Mouse (Mus musculus) thymus, postnatal 10 days (tissue): ENCODE measurements at regions not wholly inside any gene's neighbourhood (a gene's known extent, or its start where the extent isn't known, plus 50 kb on each side); places are given as distances from the start of the nearest gene placed in this dataset.

Experiments used
- DNase-seq, 2 experiments: peaks; one replicate each; pipeline ENCODE4 v3.0.0; 2021; ENCODE audit warnings: low spot score in 2 of 2

DNA sequence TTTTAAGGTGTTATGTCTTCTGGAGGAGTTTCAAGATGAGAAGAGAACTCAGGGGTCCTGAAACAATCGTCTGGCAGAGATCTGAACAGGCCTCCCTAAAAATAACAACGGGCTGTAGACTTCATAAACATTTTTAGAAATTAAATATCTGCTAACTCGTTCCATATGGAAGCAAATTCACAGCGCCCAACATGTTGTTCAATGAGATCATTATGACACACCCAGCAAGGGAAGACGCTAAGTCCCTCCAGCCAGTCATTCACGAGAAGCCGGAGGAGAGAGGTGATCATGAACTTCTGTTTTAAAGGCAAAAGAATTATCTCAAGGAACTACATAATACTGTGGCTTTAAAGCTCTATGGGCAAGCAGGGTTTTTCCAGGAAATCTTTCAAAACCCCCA is 334.8 kb downstream of the Efna5 start:
- no peak for DNase-seq

DNA sequence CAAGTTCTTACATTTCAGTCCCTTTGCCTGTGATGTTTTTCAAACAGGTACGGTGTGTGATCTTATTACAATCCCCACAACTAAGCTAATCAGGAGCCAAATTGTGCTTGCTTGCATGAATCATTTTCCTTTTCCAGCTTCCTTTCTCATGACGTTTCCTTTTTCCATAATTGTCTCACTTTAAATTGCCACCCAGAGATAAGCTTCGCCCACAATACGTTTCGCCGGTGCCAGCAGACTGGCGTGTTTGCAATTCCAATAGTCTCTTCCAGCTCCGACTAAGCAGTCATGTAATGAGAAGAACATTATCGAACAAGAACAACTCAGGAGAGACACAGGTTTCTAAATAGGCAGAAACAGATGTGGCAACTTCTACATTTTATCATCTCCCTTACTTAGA is 335.8 kb downstream of the Efna5 start:
- no peak for DNase-seq

DNA sequence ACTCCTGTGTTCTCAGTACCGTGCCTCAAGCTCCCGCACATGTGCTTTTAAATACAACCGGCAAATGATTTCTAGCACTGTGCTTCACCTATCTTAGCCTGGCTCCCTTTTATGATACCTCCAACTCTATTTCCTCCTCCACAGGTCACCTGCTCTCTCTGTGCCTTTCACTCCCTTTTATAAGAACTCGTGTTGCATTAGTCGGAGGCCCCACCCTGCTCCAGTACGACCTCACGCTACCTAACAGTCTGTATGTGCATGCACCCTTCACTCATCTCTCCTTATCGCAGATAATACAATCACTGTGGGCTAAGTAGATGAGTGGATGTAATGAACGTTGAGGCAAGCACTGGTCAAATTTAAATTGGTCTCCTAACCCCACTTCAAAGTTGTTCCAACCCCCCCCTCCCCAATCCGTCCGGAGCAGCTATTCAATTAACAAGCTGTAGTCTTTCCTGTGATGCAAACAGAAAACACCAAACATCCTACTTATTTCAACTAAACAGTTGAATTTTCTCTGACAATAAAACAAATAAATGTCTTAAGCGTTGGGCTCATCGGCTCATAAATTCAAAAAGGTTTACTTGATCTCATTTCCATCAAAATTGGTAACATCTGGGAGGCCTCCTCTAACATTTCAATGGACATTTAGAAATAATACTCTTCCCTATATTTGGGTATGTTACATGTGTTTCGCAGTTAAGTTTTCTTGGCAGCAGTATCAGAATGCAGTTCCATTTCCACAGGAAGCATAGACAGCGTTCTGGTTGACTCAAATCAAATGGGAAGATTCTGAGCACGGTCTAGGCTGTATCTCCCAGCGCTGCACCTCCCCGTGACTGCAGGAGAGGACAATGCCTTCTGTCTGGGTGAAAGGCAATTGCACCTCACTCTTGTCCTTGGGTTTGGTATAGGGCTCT is 337.8 kb downstream of the Efna5 start:
- no peak for DNase-seq

DNA sequence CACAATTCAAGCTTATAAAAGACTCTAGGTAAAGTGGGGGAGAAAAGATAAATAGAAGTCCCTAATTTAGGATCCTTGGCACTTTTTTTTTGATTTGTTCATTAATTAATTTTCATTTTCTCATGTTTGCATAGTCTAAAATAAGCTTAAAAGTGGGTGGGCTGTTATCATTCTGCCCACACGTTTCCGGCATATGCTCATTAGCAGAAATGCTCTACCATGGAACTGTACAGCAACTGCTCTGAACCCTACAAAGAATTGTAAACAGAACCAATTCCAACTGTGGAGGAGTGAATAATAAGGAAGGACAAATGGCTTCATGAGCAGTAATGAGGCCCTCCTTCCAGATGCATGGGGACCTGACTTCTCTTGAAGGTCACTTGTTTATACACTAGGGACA is 351.2 kb downstream of the Efna5 start:
- DNase-seq: no peak

DNA sequence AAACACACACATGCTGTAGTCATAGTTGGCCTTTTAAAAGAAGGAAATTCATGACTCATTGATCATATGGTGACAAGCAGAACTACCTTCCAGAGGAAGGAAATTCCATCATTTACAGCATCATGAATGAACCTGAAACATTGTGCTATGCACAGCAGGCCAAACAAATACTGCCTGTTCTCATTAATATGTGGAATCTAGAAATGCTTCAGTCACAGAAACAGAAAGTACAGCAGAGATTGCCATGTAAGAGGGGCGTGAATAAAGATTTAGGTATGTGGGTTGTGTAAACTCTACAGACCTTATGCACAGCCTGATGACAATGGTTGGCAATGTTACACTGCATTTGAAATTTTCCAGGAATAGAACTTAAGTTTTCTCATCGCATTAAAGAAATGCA is 353.6 kb downstream of the Efna5 start:
- no peak for DNase-seq

DNA sequence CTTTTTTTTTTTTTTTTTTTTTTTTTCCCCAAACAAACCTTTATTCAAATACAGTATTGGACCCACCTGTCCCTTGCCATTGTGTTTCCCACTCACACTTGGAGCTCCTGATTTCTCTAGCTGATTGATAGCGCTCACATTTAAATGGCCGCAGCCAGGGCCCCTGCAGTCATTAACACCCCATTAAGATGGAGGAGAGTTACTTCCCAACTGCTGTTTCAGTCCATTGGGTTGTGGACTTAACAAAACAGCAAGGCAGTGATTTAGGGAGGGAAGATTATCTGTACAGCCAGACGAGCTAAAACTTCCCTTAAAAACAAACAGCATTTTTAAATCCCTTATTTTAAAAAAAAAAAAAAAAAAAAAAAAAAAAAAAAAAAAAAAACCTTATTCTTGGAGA is 367.5 kb downstream of the Efna5 start:
- DNase-seq: no peak

DNA sequence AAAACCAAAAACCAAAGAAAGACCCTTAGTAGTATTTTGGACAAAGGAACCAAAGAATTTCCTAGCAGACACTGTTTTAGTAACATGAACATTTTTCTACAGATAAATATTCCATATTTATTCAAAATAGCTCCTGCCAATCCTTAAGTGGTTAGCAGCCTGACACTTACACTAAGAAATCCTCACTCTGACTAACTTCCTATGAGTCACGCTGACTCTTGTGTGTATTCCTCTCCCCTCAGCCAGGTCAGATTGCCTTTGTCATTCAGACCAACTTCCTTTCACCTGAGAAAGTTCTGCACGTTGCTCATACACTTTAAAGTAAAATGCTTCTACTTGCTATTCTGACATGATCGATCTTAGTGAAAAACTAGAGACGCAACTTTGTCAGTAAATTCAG is 370.9 kb downstream of the Efna5 start:
- DNase-seq: no peak

DNA sequence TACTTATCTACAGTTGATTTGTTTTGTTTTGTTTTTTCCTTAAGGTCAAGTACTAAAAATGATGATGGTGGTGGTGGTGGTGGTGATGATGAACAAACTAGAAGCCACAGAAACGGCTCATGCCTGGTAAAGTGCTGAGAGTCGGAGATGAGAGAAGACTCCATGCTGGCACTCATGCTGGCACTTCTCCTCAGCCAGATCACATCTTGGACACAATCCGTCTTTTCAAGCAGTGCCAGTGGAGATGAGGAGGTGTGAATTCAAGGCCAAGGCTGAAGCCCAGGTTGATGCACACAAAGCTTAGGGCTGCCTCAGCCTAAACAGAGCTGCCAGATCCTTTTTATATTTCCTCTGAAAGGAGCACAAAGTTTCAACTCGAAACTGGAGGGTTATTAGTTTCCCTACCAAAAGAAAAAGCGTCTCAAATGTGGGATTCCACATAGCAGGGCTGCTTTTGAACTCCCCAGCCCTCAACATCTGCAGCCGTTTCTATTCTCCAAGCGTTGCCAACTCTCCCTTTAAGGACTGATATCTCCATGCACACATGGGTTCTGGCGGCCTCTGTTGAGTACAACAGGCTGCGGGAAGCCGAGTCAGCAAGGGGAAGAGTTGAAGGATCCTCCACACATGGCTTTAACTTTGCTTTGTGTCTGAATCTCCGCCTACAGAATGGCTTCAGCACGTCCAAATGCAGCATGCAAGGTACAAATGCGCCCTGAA is 373.2 kb downstream of the Efna5 start:
- DNase-seq: no peak

DNA sequence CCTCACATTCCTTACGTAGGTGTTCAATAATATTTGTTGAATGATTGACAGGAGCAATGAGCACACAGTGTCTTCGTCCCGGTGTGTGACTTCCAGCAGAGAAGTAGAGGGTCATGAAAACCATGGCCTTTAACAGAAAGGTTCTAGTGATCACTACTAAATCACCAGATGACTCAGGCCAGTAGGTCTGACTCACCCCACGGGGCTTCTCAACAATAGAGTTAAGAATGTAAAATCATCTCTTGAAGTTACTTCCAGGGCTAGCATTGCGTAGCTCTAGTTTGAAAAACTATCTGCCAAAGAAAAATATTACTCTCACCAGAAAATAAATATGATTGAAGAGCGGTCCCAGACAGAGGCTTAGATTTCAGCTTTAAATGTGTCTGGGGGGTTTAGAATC is 376.4 kb downstream of the Efna5 start:
- DNase-seq: no peak

DNA sequence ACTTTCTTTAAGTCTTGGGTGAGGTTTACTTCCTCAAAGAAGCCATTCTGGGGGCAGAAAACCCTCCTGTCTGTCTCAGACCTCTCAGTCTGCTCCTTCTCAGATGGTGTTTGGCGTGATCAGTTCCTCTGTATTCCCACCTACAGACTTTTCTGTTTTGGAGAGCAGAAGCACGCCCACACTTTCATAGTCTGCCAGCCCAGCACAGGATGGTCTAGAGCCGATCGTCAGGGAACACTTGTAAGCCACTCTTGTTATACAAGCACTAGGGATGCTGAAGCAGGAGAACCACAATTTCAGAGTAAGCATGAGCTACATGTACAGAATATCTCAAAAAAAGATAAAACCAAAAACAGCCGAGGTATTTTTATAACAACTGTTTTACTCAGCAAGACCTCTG is 410.4 kb downstream of the Efna5 start:
- no peak for DNase-seq

DNA sequence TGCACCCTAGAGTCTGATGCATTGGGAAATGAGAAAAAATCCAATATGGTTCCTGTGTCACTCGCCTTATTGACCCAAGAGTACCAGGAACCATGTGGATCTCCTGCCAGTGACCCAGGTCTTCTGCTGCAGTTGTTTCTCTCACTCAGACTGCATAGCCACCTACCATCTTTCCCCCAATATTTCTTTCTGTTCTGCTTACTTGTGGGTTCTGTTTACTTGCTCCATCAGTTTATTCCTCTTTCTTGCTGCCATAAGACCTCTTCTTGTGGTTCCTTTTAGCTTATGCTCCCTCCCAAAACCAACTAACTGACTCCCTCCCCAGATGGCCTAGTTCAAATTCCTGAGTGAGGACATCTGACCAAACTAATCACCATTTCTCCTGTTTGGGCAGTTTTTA is 411.8 kb downstream of the Efna5 start:
- no peak for DNase-seq

DNA sequence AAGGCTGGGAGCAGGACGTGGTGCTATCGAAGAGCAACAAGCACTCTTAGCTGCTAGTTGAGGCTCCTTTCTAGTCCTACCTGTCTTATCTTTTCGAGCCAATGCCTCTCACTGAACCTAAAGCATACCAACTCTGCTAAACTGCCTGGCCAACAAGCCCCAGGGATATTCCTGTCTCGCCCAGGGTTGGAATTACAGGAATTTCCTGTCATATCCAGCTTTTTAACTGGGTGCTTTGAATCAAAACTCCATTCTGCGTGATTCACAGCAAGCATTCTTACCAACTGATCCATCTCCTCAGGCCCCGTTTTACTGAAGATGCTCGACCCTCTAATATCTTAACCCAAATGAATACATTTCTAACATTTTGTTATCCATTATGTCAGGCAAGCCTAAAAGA is 412.3 kb downstream of the Efna5 start:
- DNase-seq: no peak

DNA sequence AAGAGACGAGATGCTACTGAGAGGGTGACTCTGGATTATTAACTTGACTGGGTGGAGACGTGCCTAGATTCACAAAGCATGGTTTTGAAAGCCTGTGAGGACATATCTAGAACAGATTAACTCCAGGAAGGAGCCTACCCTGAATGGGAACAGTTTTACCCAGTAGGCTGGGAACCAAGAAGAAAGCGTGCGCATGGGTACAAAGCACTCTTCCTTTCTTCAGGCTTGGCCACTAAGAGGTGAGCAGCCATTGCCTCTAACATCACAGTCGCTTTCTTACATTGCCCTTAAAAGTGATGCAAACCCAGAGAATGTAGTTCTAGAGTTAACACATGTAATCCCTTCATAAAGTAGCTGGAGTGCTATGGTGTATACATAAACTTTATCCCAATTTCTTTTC is 414.0 kb downstream of the Efna5 start:
- DNase-seq: no peak

DNA sequence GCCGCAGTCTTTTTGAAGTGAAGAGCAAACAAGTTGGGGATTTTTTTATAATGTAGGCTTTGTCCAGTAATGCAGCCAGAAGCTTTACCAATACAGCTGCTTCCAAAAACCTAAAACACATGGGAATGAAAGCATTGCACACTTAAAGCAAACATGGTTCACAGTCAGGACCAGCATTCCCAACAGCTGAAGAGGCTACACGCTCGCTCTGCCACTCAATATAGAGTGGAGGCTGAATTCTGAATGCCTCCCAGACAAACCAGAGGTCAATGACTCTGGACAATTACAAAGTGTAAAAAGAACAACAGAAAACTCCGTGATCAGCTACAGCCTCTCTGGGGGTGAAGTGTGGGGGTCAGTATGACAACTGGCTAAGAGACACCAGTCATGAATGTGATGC is 416.1 kb downstream of the Efna5 start:
- DNase-seq: no peak

DNA sequence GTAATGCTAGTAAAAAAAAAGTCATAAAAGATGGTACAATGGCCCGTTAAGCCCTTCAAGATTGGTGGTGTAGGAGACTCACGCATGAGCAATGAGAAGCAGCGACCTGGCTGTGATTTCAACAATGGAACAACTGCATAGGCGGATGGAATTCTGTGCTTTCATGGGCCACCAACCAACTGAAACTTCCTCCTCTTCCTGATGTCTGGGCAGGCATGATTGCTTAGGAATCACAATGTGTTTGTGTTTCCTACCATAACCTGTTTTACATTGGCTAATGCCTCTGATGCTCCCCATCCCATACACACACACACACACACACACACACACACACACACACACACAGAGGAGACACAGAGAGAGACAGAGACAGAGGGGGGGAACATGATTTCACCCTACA is 416.9 kb downstream of the Efna5 start:
- no peak for DNase-seq

DNA sequence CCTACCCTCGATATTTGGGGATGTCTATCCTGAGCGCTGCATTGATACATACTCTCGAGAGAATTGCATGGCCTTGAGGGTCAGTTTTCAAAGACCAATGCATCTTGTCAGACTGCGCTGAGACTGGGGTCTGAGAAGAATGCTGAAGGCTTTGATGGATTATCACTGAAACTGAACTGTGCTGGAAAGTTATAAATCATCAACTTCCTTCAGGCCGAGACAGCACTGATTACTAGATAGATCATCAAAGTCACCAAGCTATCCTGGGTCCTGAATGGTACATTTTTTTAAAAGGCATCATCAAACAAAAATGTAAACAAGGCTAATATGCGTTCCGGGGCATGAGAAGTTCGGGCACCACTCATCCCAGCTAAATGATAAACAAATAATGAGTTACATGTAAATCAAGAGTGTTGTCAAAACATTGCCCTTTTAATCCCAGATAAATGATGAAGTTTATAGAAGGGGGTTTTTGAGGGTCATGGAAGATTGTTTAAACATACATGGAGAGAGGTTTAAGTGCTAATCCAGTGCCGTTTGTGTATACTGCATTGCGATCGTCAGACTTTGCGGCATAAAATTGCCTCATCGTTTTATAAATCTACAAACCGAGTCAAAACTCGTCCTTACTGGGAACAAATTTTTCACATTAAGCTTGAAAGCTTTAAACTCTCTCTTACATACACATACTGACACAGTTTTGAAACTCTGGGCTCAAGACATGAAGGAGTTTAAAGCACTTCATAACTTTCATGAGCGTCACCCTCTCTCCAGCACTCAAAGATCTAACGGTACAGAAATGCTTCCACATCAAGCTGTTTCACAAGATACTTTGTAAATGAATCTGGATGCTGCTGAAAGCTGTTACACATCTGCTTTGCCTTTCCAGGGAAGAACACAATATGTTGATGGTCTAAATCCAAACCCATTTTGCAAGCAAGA is 419.5 kb downstream of the Efna5 start:
- no peak for DNase-seq

DNA sequence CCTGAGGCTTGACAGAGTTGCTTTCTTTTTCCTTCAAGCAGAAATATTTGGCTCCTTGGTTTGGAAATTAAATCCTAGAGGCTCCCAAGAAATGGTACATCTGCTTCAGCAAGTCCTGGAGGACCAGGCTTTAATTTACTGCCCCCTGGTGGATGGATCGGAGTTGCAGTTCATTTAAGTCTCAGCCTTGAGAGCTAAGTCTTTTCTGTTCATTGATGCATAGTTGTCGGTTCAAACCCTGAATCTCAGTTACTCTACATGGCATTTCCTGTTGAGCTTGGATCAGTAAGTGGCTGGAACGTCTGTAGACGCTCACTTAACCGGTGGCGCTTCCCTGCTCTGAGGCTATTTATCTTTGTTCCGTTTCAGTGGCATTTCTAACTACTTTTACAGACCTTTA is 422.2 kb downstream of the Efna5 start:
- peak; percentile 4 to 33 for DNase-seq

DNA sequence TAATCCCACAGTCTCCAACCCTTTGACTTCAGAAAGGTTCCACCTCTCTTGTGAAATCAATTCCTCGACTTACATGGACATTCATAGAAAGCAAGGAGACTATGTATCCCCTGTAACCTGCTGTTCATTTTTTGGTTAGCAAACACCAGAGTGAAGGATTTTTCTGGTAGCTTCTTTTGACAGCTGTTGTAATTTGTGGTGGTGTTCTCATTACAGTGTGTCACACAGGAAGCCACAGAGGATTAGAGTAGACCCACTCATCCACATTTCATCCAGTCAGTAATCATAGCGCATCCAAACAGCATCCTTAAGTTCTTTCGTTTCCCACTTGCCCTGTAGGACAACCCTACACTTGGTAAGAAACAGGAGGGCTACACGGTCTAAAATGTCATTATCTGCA is 443.1 kb downstream of the Efna5 start:
- DNase-seq: no peak

DNA sequence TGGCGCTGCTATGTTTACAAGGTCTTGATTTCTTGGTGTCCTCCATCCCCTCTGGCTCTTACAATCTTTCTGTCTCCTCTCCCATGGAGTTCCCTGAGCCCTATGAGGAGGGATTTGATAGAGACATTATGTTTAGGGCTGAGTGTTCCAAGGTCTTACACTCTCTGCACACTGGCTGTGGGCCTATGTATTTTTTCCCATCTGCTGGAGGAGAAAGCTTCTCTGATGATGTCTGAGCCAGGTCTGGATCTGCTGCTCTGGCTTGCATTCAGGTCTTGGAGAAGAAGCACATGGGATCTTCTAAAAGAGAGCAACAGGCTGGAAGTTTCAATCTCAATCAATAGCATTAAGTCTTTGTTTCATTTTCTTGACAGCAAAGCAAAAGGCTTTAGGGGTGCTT is 445.1 kb downstream of the Efna5 start:
- no peak for DNase-seq

DNA sequence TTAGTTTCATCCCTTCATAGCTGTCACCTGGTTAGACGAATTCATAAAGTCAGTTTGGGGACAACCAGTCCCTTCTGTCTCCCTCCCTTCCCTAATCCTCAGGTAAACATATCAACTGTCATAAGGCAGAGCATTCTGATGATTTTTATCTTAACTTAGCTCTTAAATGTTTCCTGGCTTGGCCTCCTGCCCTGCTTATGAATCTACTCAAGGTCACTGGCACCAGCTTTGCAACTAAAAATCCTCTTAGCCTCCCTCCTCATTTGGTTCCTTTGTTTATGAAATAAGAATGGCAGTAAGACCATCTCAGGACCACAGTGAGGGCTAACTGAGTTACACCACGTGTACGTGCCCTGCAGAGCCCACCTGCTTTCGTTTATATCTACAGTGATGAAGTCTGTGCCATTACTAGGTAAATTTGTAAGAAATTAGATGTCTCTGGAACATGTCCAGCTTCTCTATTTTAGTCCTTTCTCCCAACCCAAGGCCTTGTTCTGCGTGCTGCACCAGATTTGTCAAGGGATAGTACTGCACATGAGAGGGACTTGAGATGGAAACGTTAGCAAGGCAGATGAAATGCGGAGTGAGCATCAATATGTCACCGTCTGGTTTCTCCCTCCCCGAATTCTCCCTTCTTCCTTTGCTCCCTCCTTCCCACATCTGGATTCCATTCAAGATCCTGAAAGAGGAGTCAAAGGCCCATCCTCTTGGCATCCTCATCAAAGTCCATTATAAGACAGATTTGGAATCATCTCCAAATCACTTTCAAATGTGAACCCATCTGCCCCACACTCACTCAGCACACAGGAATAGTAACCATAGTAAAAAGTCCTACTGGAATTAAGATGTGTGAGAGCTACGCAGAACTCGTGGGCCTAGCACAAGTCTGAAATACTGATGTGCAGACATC is 457.4 kb downstream of the Efna5 start:
- no peak for DNase-seq

DNA sequence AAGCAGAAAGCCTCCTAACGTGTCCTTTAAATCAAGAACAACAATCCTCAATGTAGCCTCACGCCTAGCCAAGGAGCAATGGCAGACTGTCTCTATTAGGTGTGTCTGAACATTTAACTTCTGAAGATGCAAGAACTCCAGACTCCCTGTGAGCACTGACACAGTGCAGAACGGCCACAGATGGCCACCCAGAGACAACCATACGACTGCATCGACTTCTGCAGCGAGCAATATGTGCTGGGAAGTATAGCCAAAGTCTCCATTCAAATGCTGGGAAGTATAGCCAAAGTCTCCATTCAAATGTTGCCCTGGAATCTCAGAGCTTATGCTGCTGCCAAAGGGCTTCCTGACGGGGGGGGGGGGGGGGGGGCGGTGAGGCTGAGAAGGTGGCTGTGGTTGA is 463.5 kb downstream of the Efna5 start:
- no peak for DNase-seq
